Mouse (Mus musculus): Measurements from ENCODE around the gene Ebf1.

DNA sequence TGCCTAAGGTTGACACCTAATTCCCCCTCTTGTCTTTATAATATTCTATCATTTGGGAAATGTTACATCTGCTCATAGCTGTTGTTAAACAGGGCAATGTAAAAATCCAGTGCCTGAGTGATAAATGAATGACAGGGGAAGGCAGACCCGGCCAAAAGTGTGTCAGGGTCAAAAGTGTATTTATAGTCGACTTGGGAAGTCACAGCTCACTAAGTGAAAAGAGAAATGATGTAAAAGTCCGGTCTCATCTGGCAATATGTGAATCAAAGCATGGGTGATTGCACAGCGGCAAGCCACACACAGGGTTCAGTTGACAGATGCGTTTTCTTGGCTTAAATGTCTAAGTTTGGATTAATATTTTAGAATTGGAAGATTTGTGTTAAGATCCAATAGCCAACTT, 151.2 kb downstream of the Ebf1 start:
- TF ChIP-seq TAL1 (IDR thresholded peaks at IDR 0.05; ENCODE audit: low read length), result no peak
- TF ChIP-seq GATA1 (IDR thresholded peaks at IDR 0.05; ENCODE audit: low read length), result no peak

Data from erythroblast, embryonic 14.5 days (primary cell).